Mouse (Mus musculus) inflammation-experienced regulatory T-cells, adult 16 weeks (primary cell): ENCODE measurements around the gene Scaf11. TPM values are rescaled to one million over a fixed set of nuclear protein-coding genes. Genes with fewer than 3 reads are reported as not detected.

Experiments used
- polyA plus RNA-seq: library from polyadenylated mRNA; unstranded; fragments of 100-300 nt; shearing (Covaris generic); gene quantifications from one replicate; pipeline ENCODE4 v1.2.1, GENCODE M21; 2017

Scaf11 gene
- polyA plus RNA-seq = 27.9 TPM

DNA sequence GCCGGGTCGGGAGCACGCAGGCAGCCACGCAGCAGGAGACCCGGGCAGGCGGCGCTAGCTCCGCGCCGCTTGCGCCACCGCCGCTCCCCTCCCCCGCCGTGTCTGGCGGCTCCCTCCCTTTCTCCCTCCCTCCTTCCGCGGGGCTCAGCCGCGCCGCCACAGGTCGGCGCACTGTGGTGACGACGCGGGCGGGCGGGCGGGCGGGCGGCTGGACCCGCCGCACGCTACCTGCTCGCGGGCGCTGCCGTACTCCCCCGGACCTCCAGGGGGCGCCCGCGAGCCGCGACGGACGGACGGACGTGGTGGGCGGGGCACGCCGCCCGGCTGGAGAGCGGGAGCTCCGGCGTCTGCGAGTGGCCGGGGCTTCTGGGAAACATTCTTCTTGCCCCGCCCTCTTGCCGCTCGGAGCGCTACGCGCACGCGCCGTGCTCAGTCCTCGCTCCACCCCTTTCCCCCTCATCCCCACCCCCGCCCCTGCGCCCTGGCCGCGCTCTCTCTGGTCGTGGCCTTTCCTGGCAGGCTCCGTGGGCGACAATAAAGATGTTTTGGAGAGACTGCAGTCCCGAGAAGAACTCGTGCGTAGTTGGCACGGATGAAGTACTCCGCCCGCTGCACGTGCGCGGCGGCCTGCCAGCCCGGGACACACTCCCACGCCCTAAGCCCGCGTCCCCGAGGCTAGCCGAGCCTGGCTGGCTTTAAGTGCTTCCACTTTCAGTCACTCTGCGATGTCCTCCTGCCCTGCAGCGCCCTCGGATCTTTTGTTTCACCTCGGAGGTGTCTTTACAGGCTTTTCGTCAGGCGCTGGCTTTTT is at the start of gene Scaf11:
Gene Scaf11 (minus strand): TSS at position 114 of the 811 bp plus-strand sequence.

Other genes with a start within 250 kb of the Scaf11 start
- gene Arid2, start 173.3 kb downstream of the Scaf11 start, polyA plus RNA-seq = 26.6 TPM
- 90.3 TPM for gene Slc38a1, start 182.1 kb upstream of the Scaf11 start, polyA plus RNA-seq
- gene Slc38a2, start 238.9 kb upstream of the Scaf11 start, polyA plus RNA-seq = 109 TPM